Mouse (Mus musculus) limb, embryonic 11.5 days (tissue): ENCODE results near the gene Zfp651. TPM values are rescaled to one million over a fixed set of nuclear protein-coding genes. Genes with fewer than 3 reads are reported as not detected.

ENCODE experiments used
- ATAC-seq: fragments of 200-750 bp; cut with Nextera tagmentation; 2 replicates; pipeline ENCODE4 v1.8.0; 2017; ENCODE audit warnings: low read depth; ENCODE audit not compliant: insufficient number of reproducible peaks, low FRiP score, low TSS enrichment
- DNase-seq: peaks from one replicate; pipeline ENCODE4 v3.0.0-alpha.2; 2015; ENCODE audit warnings: low spot score
- H3K27ac ChIP-seq: fragments of 300-500 bp; sonication (generic); replicated peaks from 2 replicates; pipeline ENCODE4 v1.5.1; 2014; ENCODE audit warnings: low read depth, mild to moderate bottlenecking, low read length
- H3K27me3 ChIP-seq: fragments of 300-500 bp; sonication (generic); 2 replicates; pipeline ENCODE4 v1.6.1; 2014; ENCODE audit warnings: mild to moderate bottlenecking, low read length, mixed read lengths; ENCODE audit not compliant: control insufficient read depth, insufficient read depth
- H3K36me3 ChIP-seq: fragments of 300-500 bp; sonication (generic); 2 replicates; pipeline ENCODE4 v1.6.1; 2014; ENCODE audit warnings: mild to moderate bottlenecking, low read length, moderate library complexity, mixed read lengths; ENCODE audit not compliant: control insufficient read depth, insufficient read depth
- H3K4me1 ChIP-seq: fragments of 300-500 bp; sonication (generic); 2 replicates; pipeline ENCODE4 v1.6.1; 2014; ENCODE audit warnings: low read length, mixed read lengths; ENCODE audit not compliant: control insufficient read depth, insufficient read depth
- H3K4me2 ChIP-seq: fragments of 300-500 bp; sonication (generic); 2 replicates; pipeline ENCODE4 v1.6.1; 2014; ENCODE audit warnings: low read depth, mild to moderate bottlenecking, moderate library complexity; ENCODE audit not compliant: severe bottlenecking
- H3K4me3 ChIP-seq: fragments of 300-500 bp; sonication (generic); 2 replicates; pipeline ENCODE4 v1.5.1; 2014; ENCODE audit warnings: low read depth, low read length
- H3K9ac ChIP-seq: fragments of 300-500 bp; sonication (generic); 2 replicates; pipeline ENCODE4 v1.6.1; 2014; ENCODE audit warnings: mild to moderate bottlenecking, low read length
- H3K9me3 ChIP-seq: fragments of 300-500 bp; sonication (generic); 2 replicates; pipeline ENCODE4 v1.6.1; 2016; ENCODE audit warnings: low read length; ENCODE audit not compliant: control insufficient read depth
- WGBS: fragments of 180-500 bp; shearing (Covaris S2); extraction: QIAGEN DNeasy Blood & Tissue Kit; methylation state at CpG from one replicate; pipeline ENCODE4 v1.1.7; 2014; 5-methylcytosine and 5-hydroxymethylcytosine counted together
- polyA plus RNA-seq: library from polyadenylated mRNA; unstranded; fragments of >200 nt; fragmentation: Nextera tagmentation; extraction: Ambion mirVana; gene quantifications from 2 replicates; pipeline ENCODE4 v1.2.1, GENCODE M21; 2014

Gene Zfp651
- polyA plus RNA-seq = 6.2 and 7.8 TPM in 2 replicates

DNA sequence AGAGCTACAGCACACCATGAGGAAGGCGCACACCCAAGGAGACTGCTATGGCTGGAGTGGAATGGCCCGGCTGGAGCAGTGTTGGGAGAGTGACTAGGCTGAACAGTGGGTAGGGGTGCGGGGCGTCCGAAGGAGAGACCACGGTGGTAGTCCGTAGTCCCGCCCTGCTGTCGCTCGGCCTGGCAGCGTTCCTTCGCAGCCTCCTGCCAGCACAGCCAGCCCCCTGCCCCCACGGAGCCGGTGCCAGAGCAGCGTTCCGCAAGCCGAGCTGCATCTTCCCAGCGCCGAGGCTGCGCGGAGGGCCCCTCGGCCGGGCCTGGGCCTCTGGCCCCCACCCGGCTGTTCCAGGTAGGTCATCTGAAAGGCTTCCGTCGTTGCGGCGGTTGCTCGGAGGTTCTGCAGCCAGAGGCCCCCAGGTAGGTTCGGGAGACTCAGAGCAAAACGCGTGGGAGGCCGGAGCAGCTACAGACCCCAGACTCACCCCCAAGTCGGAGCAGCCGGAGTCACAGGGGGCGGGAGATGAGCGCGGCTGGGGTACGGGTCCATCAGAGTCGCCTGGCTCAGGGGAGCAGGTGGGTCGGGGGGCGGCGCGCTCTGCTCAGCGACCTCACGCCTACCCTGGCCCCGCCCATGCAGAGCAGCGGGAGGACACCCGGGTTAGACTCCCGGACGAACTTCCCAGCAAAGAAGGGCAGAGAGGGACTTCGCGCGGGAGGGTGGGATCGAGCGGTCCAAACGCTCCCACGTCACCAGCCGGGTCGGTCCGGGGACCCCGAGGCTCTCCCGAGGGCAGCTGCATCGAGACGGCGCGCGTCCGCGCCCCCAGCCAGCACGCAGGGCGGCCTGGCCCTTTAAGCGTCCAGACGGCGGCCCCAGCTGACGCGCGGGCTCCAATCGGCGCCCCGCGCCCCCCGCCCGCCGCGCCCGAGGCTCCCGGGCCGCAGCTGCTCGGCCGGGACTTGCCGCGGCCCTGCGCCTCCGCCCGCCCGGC is at the start of gene Zfp651:
Gene Zfp651 (plus strand): TSS at position 240 of the 991 bp plus-strand sequence.
- Histone ChIP-seq H3K27me3 (no peaks in the 10 kb centered on the region), H3K36me3 (no peaks in the 10 kb centered on the region), H3K9me3 (no peaks in the 10 kb centered on the region), H3K27ac (peak within 1 kb of the TSS; percentile 94), H3K4me2 (peak within 1 kb of the TSS; percentile 98), H3K4me3 (peak within 1 kb of the TSS; percentile 75), H3K4me1 (peaks cover 22% of the 10 kb centered on the region), H3K9ac (peak within 1 kb of the TSS; percentile 90)
- DNase-seq (peak; percentile 80), ATAC-seq (peak; percentile 61)
- under 1% methylated on average over 96 of the region's 97 CpGs for WGBS

DNA sequence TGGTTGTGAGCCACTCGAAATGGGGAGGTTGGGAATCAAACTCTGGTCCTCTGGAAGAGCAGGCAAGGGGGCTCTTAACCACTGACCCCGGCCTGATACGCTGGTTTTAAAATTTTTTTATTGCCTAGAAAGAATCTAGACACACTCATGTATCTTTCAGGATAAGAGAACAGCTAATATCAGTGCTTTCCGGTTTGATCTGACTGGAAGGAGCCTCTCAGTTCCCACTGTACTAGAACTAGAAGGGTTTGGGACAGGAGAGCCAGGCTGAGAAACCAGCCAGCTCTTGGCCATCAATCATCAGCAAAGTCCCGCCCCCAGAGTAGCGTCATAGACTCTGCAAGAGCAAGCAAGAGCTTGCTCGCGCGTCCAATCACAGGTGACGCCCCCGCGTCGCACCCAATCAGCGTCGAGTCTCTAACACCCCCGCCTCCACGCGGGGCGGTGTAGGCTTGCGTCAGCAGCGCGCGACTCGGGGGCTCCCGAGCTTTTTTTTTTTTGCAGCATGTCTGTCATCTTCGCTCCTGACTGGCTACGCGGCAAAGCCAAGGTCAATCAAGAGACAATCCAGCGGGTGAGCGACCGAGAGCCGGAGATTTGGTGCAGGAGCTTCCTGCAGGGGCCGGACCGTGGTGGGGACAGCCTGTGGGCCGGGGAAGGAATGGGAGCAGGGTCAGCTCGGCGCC is 49.1 kb upstream of the Zfp651 start, which contains the start of gene Ss18l2:
Gene Ss18l2 (plus strand): TSS at position 432 of the 686 bp plus-strand sequence.
- Histone ChIP-seq H3K9ac (peak within 1 kb of the TSS; percentile 69), H3K4me1 (peaks cover 5% of the 10 kb centered on the region), H3K27me3 (no peaks in the 10 kb centered on the region), H3K4me3 (peak within 1 kb of the TSS; percentile 87), H3K4me2 (peak within 1 kb of the TSS; percentile 69), H3K36me3 (peaks cover 7% of the 10 kb centered on the region; the same call in 1 of the 2 replicates), H3K9me3 (no peaks in the 10 kb centered on the region), H3K27ac (peak within 1 kb of the TSS; percentile 61; the same call in 1 of the 2 replicates)
- DNase-seq = peak; percentile 100
- 5% methylated on average over 37 of the region's 37 CpGs for WGBS
- peak; percentile 94 for ATAC-seq

DNA sequence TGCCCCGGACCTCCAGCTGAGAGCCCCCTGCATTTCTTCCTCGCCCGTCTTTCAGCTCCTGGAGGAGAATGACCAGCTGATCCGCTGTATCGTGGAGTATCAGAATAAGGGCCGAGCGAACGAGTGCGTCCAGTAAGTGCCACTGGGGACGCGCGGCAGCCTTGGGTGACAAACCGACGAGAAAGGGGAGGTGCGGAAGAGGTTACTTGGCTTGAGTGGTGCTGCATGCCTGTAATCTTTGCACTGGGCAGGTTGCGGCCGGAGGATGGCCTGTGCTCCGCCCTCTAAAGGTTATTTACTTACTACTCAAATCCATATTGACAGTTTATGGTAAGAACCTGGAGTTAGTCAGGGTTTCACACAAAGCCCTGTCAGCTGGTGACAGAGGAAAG is 48.5 kb upstream of the Zfp651 start:
- H3K27me3 ChIP-seq = no peaks in the 10 kb centered on the region
- ATAC-seq (no peak), DNase-seq (no peak)
- H3K36me3 ChIP-seq = peaks cover 7% of the 10 kb centered on the region; the same call in 1 of the 2 replicates
- peak overlapping the region; percentile 69 for H3K4me2 ChIP-seq
- peaks cover 2% of the 10 kb centered on the region for H3K4me1 ChIP-seq
- 2% methylated on average over 18 of the region's 18 CpGs for WGBS
- H3K4me3 ChIP-seq = peak overlapping the region; percentile 87
- peak overlapping the region; percentile 69 for H3K9ac ChIP-seq
- H3K9me3 ChIP-seq = no peaks in the 10 kb centered on the region
- peak overlapping the region; percentile 61; the same call in 1 of the 2 replicates for H3K27ac ChIP-seq

DNA sequence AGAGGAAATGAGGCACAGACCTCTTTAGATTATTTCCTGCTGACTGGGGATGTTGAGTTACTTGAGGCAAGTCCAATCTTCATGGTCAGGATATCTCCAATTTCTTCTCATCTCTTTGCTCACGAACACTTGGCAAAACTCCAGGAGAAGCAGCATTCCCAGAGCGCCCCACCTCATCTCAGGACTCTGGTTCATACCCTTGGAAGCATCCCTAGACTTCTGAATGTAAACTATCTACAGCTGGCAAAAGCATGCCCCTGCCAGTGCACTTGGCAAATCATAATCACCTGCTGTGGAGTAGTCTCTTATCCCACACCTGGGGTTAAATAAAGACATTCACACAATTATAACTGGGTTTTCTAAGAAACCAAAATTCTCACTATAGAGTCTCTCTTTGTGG is 42.1 kb upstream of the Zfp651 start:
- Histone ChIP-seq H3K9me3 (no peaks in the 10 kb centered on the region), H3K4me1 (peaks cover 7% of the 10 kb centered on the region; the same call in 1 of the 2 replicates)

DNA sequence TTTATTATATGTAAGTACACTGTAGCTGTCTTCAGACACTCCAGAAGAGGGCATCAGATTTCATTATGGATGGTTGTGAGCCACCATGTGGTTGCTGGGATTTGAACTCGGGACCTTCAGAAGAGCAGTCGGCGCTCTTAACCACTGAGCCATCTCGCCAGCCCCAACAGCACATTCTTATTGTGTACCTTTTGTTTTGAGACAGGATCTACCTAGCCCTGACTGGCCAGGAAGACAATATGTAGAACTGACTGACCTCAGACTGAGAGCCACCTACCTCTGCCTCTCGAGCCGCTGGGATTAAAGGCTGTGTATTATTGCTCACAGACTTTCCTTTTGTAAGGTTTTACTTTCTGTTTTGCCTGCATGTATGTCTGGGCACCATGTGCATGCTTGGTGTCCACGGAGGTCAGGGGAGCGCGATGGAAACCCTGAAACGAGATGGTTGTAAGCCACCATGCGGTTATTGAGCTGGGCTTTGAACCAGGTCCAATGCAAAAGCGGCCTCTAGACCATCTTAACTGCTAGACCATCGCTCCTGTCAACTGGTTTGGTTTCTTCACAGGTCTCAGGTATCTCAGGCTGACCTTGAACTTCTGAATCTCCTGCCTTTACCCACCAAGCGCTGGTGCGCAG is 40.9 kb upstream of the Zfp651 start:
- WGBS = 69% methylated on average over 15 of the region's 15 CpGs
- H3K27ac ChIP-seq = peak overlapping the region; percentile 60; the same call in 1 of the 2 replicates
- H3K4me2 ChIP-seq = peak overlapping the region; percentile 62

More for the DNA sequence above, 42.1 kb upstream of the Zfp651 start:
- peaks cover 7% of the 10 kb centered on the region; the same call in 1 of the 2 replicates for H3K36me3 ChIP-seq
- H3K27ac ChIP-seq = no peak overlapping the region
- WGBS = 84% methylated on average over 2 of the region's 2 CpGs
- DNase-seq = no peak
- no peaks in the 10 kb centered on the region for H3K27me3 ChIP-seq
- no peak overlapping the region for H3K4me2 ChIP-seq
- no peak for ATAC-seq
- H3K4me3 ChIP-seq = no peak overlapping the region
- no peak overlapping the region for H3K9ac ChIP-seq

DNA sequence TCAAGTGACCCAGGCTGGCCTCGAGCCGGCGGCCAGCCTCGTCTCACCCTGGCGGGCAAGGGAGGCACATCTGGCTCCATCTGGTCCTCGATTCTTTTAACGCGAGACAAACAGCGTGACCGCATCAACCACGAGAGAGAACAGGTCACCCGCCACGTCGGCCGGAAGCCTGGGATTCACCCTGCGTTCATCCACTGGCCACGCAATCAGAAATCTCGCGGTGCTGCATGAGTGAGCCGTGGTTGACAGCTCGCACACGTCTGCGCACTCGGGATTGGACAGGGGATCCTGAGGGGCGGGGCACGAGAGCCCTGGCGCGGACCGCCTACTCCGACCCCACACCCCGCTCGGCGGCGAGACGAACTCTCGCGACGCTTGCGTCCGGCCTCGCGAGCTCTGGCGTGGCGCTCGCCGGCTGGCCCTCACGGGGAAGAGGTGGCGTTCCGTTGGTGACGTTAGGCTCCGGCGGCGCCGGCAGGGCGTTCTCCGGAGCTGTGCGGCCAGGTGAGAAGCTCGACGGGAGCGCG is 40.3 kb upstream of the Zfp651 start, which contains the start of gene Nktr:
Gene Nktr (plus strand): TSS at position 378 of the 527 bp plus-strand sequence.
- H3K27ac ChIP-seq = peak within 1 kb of the TSS; percentile 93
- no peaks in the 10 kb centered on the region for H3K27me3 ChIP-seq
- H3K9ac ChIP-seq = peak within 1 kb of the TSS; percentile 91
- peak within 1 kb of the TSS; percentile 72 for H3K4me3 ChIP-seq
- H3K36me3 ChIP-seq = no peaks in the 10 kb centered on the region
- ATAC-seq = peak; percentile 99
- H3K9me3 ChIP-seq = no peaks in the 10 kb centered on the region
- WGBS = under 1% methylated on average over 53 of the region's 61 CpGs
- H3K4me2 ChIP-seq = peak within 1 kb of the TSS; percentile 85
- peaks cover 7% of the 10 kb centered on the region; the same call in 1 of the 2 replicates for H3K4me1 ChIP-seq
- DNase-seq = peak; percentile 97

More for the DNA sequence above, 40.9 kb upstream of the Zfp651 start:
- no peaks in the 10 kb centered on the region for H3K27me3 ChIP-seq
- peak overlapping the region; percentile 59 for H3K9ac ChIP-seq
- peak overlapping the region; percentile 72 for H3K4me3 ChIP-seq
- H3K4me1 ChIP-seq = peaks cover 7% of the 10 kb centered on the region; the same call in 1 of the 2 replicates
- no peaks in the 10 kb centered on the region for H3K9me3 ChIP-seq
- peak; percentile 15; the same call in 1 of the 2 replicates for ATAC-seq
- no peak for DNase-seq
- peaks cover 2% of the 10 kb centered on the region; the same call in 1 of the 2 replicates for H3K36me3 ChIP-seq

DNA sequence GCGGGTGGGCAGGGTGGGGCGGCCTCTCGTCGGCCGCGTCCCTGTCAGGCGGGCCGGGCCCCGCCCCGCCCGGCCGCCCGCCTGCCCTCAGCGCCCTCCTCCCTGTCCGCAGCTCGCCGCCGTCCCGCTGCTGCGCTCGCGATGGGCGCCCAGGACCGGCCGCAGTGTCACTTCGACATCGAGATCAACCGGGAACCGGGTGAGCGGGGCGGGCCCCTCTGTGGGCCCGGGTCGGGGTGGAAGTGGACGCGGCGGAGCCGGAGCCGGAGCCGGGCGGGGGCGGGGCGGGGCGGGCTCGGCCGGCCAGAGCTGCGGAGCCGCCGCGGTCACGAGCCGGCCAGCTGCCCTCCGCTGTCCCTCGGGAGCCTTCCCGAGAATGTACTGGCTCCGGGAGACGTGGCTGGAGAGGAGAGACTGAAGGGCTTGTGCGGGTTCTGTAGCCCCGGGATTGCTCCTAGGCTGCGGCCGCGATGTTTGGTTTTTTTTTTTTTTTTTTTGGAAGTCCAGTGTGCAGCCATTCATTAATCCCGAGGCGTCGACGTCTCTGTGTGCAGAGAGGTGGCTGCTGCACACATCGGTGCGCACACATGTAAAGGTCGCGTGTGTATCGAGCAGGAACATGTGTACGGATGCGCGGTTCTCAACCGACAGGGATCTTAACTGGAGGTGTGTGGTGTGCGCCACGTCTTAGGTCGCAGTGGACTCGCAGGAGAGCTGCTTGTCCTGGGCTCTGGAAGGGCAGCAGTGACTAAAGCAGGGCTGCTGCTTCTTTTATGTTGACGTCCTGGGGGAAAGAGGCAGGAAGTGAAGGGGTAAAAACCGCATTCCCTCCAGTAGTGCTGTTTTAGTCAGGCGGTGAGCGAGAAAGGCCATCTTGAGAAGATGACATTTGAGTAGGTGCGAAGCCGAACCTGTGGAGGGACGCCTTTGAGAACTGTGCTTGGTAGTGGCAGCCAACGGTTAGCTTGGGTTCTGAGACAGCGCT is 39.5 kb upstream of the Zfp651 start:
- Histone ChIP-seq H3K4me2 (peak overlapping the region; percentile 85), H3K9me3 (no peaks in the 10 kb centered on the region), H3K36me3 (no peaks in the 10 kb centered on the region), H3K4me1 (peaks cover 7% of the 10 kb centered on the region; the same call in 1 of the 2 replicates), H3K27me3 (no peaks in the 10 kb centered on the region), H3K9ac (peak overlapping the region; percentile 91), H3K27ac (peak overlapping the region; percentile 93), H3K4me3 (peak overlapping the region; percentile 72)
- ATAC-seq (peak; percentile 10), DNase-seq (peak; percentile 64)
- WGBS = under 1% methylated on average over 67 of the region's 87 CpGs
